Mouse (Mus musculus) testis, adult 2 months (tissue): Measurements from ENCODE around the gene Urm1.

ENCODE experiments used
- CTCF ChIP-seq: fragments of 200-500 bp; IDR thresholded peaks from 2 replicates; pipeline ENCODE4 v1.5.1; 2012; ENCODE audit warnings: low read depth, mild to moderate bottlenecking, inconsistent platforms, low read length, moderate library complexity; ENCODE audit not compliant: control insufficient read depth, insufficient read depth, insufficient replicate concordance
- POLR2A ChIP-seq: fragments of 200-500 bp; IDR thresholded peaks from 2 replicates; pipeline ENCODE4 v1.6.1; 2012; ENCODE audit warnings: low read depth, mild to moderate bottlenecking, inconsistent platforms, low read length, moderate library complexity; ENCODE audit not compliant: control insufficient read depth

GRCm38 (mm10) chr2:29845636-29846035 lies 25.8 kb downstream of the Urm1 start:
- no peak for TF ChIP-seq CTCF
- no peak for TF ChIP-seq POLR2A
